Mouse (Mus musculus) midbrain, embryonic 11.5 days (tissue): ENCODE measurements around the gene Slc41a2. TPM values are rescaled to one million over a fixed set of nuclear protein-coding genes. Genes with fewer than 3 reads are reported as not detected.

Experiments
- ATAC-seq: fragments of 200-750 bp; cut with Nextera tagmentation; 2 replicates; pipeline ENCODE4 v1.8.0; 2017; ENCODE audit warnings: moderate TSS enrichment, moderate library complexity; ENCODE audit not compliant: low FRiP score
- DNase-seq: peaks from one replicate; pipeline ENCODE4 v3.0.0; 2015; ENCODE audit warnings: low spot score; ENCODE audit errors: missing footprints
- H3K27ac ChIP-seq: fragments of 300-500 bp; sonication (generic); 2 replicates; pipeline ENCODE4 v1.5.1; 2014; ENCODE audit warnings: low read depth, low read length
- H3K27me3 ChIP-seq: fragments of 300-500 bp; sonication (generic); 2 replicates; pipeline ENCODE4 v1.6.1; 2014; ENCODE audit warnings: mild to moderate bottlenecking, low read length, moderate library complexity, mixed read lengths; ENCODE audit not compliant: control insufficient read depth, insufficient read depth
- H3K36me3 ChIP-seq: fragments of 300-500 bp; sonication (generic); 2 replicates; pipeline ENCODE4 v1.6.1; 2014; ENCODE audit warnings: mild to moderate bottlenecking, low read length, moderate library complexity, mixed read lengths; ENCODE audit not compliant: control insufficient read depth, insufficient read depth
- H3K4me1 ChIP-seq: fragments of 300-500 bp; sonication (generic); 2 replicates; pipeline ENCODE4 v1.6.1; 2014; ENCODE audit warnings: low read length; ENCODE audit not compliant: control insufficient read depth, insufficient read depth
- H3K4me2 ChIP-seq: fragments of 300-500 bp; sonication (generic); 2 replicates; pipeline ENCODE4 v1.6.1; 2014; ENCODE audit warnings: mild to moderate bottlenecking, moderate library complexity
- H3K4me3 ChIP-seq: fragments of 300-500 bp; sonication (generic); 2 replicates; pipeline ENCODE4 v1.5.1; 2014; ENCODE audit warnings: low read depth, low read length
- H3K9ac ChIP-seq: fragments of 300-500 bp; sonication (generic); 2 replicates; pipeline ENCODE4 v1.6.1; 2014; ENCODE audit warnings: low read length
- H3K9me3 ChIP-seq: fragments of 300-500 bp; sonication (generic); 2 replicates; pipeline ENCODE4 v1.6.1; 2016; ENCODE audit warnings: low read length; ENCODE audit not compliant: control insufficient read depth
- WGBS: fragments of 180-500 bp; shearing (Covaris S2); extraction: QIAGEN DNeasy Blood & Tissue Kit; methylation state at CpG from one replicate; pipeline ENCODE4 v1.1.7; 2014; 5-methylcytosine and 5-hydroxymethylcytosine counted together
- polyA plus RNA-seq: library from polyadenylated mRNA; unstranded; fragments of >200 nt; fragmentation: Nextera tagmentation; extraction: Ambion mirVana; gene quantifications from 2 replicates; pipeline ENCODE4 v1.2.1, GENCODE M21; 2014

Slc41a2 gene
- polyA plus RNA-seq, 1 experiment from 2014 or later = 1.7 TPM

GRCm38 (mm10) chr10:83217256-83217655, 120.4 kb downstream of the Slc41a2 start:
- no peak overlapping the region for H3K4me3 ChIP-seq
- no peak overlapping the region for H3K27ac ChIP-seq
- H3K27me3 ChIP-seq = no peaks in the 10 kb centered on the region
- 80% methylated on average over 5 of the region's 5 CpGs for WGBS
- no peak for DNase-seq
- no peak for ATAC-seq
- no peaks in the 10 kb centered on the region for H3K4me1 ChIP-seq
- no peak overlapping the region for H3K4me2 ChIP-seq
- no peaks in the 10 kb centered on the region for H3K9me3 ChIP-seq
- no peak overlapping the region for H3K9ac ChIP-seq
- no peaks in the 10 kb centered on the region for H3K36me3 ChIP-seq

DNA sequence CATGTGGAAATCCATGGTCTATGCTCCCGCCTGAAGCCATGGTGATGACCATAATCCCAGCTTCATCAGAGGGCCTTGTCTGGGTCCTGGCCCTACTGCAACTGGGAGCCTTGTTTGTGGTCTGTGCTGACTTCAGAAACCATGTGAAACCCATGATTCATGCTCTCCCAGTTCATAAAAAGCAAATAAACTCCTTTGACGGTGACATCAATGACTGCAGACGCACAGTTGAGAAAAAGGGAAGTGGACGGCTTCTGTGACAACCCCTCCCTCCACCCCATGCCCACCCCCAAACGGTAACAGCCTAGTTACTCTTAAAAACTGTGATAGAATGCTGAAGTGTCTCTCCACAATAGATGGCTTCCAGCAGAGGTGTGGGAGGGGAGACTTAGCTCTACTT, 122.1 kb downstream of the Slc41a2 start:
- 73% methylated on average over 5 of the region's 5 CpGs for WGBS
- Histone ChIP-seq H3K4me2 (no peak overlapping the region), H3K4me1 (no peaks in the 10 kb centered on the region), H3K36me3 (no peaks in the 10 kb centered on the region), H3K9me3 (no peaks in the 10 kb centered on the region), H3K9ac (no peak overlapping the region), H3K27ac (no peak overlapping the region), H3K4me3 (no peak overlapping the region), H3K27me3 (no peaks in the 10 kb centered on the region)
- DNase-seq (no peak), ATAC-seq (no peak)

GRCm38 (mm10) chr10:83212618-83213017, 125.1 kb downstream of the Slc41a2 start:
- Histone ChIP-seq H3K27me3 (no peaks in the 10 kb centered on the region), H3K9ac (no peak overlapping the region), H3K27ac (no peak overlapping the region), H3K36me3 (no peaks in the 10 kb centered on the region), H3K4me1 (no peaks in the 10 kb centered on the region), H3K4me3 (no peak overlapping the region), H3K9me3 (no peaks in the 10 kb centered on the region), H3K4me2 (no peak overlapping the region)
- no peak for ATAC-seq
- no peak for DNase-seq
- WGBS = 93% methylated on average over 4 of the region's 4 CpGs

GRCm38 (mm10) chr10:83210968-83211583, 126.6 kb downstream of the Slc41a2 start:
- Histone ChIP-seq H3K4me3 (no peak overlapping the region), H3K4me2 (no peak overlapping the region), H3K27ac (no peak overlapping the region), H3K27me3 (no peaks in the 10 kb centered on the region), H3K4me1 (no peaks in the 10 kb centered on the region), H3K9ac (no peak overlapping the region), H3K36me3 (no peaks in the 10 kb centered on the region), H3K9me3 (no peaks in the 10 kb centered on the region)
- WGBS = 45% methylated on average over 6 of the region's 6 CpGs
- ATAC-seq (no peak), DNase-seq (peak; percentile 81)

DNA sequence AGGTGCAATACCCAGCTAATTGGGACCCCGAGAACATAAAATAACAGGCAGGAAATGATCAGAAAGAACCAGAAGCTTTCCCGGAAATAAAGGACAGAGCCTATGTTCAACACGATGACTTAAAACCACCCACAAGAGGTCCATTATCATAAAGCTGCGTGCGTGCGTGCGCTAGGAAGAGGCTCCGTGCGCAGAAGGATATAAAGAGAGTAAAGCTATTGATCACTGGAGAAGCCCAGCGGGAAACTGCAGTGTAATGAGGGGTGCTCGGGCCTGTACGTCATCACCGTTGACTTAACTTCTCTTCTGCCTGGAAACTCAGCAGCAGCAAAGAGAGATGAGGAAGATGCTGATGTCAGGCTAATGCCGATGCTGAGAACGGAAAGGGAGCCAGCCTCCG, 127.6 kb downstream of the Slc41a2 start:
- no peak overlapping the region for H3K27ac ChIP-seq
- ATAC-seq (no peak), DNase-seq (peak; percentile 84)
- H3K4me1 ChIP-seq = no peaks in the 10 kb centered on the region
- no peak overlapping the region for H3K4me3 ChIP-seq
- no peak overlapping the region for H3K4me2 ChIP-seq
- H3K9ac ChIP-seq = no peak overlapping the region
- 80% methylated on average over 16 of the region's 16 CpGs for WGBS
- no peaks in the 10 kb centered on the region for H3K36me3 ChIP-seq
- H3K9me3 ChIP-seq = no peaks in the 10 kb centered on the region
- no peaks in the 10 kb centered on the region for H3K27me3 ChIP-seq

GRCm38 (mm10) chr10:83209388-83209787, 128.3 kb downstream of the Slc41a2 start:
- WGBS = 87% methylated on average over 12 of the region's 12 CpGs
- no peak for ATAC-seq
- H3K27ac ChIP-seq = no peak overlapping the region

DNA sequence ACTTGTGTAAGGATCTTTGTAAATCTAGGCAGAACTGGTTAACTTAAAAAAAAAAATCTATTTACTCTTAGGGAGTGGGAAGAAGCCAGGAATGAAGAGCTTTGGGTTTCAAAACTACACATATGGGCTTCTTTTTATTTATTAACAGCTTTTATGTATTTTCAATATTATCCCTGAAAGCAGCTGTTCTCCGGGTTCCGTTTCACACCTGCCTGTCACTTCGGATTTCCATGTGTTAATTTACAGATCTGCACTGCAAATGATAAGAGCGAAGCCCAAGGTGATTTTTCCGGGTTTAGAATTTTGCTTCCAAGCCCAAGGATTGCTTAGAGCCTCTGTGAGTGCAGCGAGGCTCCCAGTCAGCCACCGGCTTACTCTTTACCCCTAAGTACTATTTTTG, 129.2 kb downstream of the Slc41a2 start:
- H3K4me1 ChIP-seq = no peaks in the 10 kb centered on the region
- H3K9me3 ChIP-seq = no peaks in the 10 kb centered on the region
- 85% methylated on average over 7 of the region's 7 CpGs for WGBS
- ATAC-seq = no peak
- no peak overlapping the region for H3K4me3 ChIP-seq
- H3K27me3 ChIP-seq = no peaks in the 10 kb centered on the region
- no peak overlapping the region for H3K9ac ChIP-seq
- H3K27ac ChIP-seq = no peak overlapping the region
- H3K4me2 ChIP-seq = no peak overlapping the region
- no peak for DNase-seq
- no peaks in the 10 kb centered on the region for H3K36me3 ChIP-seq

More at GRCm38 (mm10) chr10:83209388-83209787, 128.3 kb downstream of the Slc41a2 start:
- Histone ChIP-seq H3K27me3 (no peaks in the 10 kb centered on the region), H3K4me1 (no peaks in the 10 kb centered on the region), H3K36me3 (no peaks in the 10 kb centered on the region), H3K9ac (no peak overlapping the region), H3K4me3 (no peak overlapping the region), H3K4me2 (no peak overlapping the region), H3K9me3 (no peaks in the 10 kb centered on the region)
- no peak for DNase-seq

- Histone ChIP-seq H3K4me2 (no peak overlapping the region), H3K27me3 (no peaks in the 10 kb centered on the region), H3K4me1 (no peaks in the 10 kb centered on the region), H3K9me3 (no peaks in the 10 kb centered on the region), H3K27ac (no peak overlapping the region), H3K4me3 (no peak overlapping the region), H3K9ac (no peak overlapping the region), H3K36me3 (no peaks in the 10 kb centered on the region)
- 91% methylated on average over 14 of the region's 14 CpGs for WGBS
- DNase-seq = no peak
- ATAC-seq = no peak
Observed at GRCm38 (mm10) chr10:83202906-83203702, 134.6 kb downstream of the Slc41a2 start.

- Histone ChIP-seq H3K36me3 (no peaks in the 10 kb centered on the region), H3K27ac (no peak overlapping the region), H3K4me1 (no peaks in the 10 kb centered on the region), H3K9me3 (no peaks in the 10 kb centered on the region), H3K27me3 (no peaks in the 10 kb centered on the region), H3K4me2 (no peak overlapping the region), H3K4me3 (no peak overlapping the region), H3K9ac (no peak overlapping the region)
- ATAC-seq (no peak), DNase-seq (no peak)
- WGBS = 90% methylated on average over 7 of the region's 7 CpGs
Observed at GRCm38 (mm10) chr10:83201525-83201924, 136.2 kb downstream of the Slc41a2 start.
